Mouse (Mus musculus) cerebellum, adult 2 months (tissue): ENCODE results near the gene Txnrd2. TPM values are rescaled to one million over a fixed set of nuclear protein-coding genes. Genes with fewer than 3 reads are reported as not detected.

Source experiments
- DNase-seq, 2 experiments: peaks; one replicate each; pipeline ENCODE4 v3.0.0; 2021
- H3K27ac ChIP-seq: fragments of 200-500 bp; 2 replicates; pipeline ENCODE4 v1.5.1; 2012; ENCODE audit warnings: low read length, control low read depth, inconsistent platforms; ENCODE audit not compliant: insufficient read depth
- H3K27me3 ChIP-seq: fragments of 200-500 bp; 2 replicates; pipeline ENCODE4 v1.6.1; 2012; ENCODE audit warnings: inconsistent platforms, mild to moderate bottlenecking, low read length, moderate library complexity; ENCODE audit not compliant: control insufficient read depth, insufficient read depth
- H3K4me1 ChIP-seq: fragments of 200-500 bp; 2 replicates; pipeline ENCODE4 v1.6.1; 2011; ENCODE audit warnings: low read length; ENCODE audit not compliant: control insufficient read depth, insufficient read depth
- H3K4me3 ChIP-seq: fragments of 200-500 bp; replicated peaks from 2 replicates; pipeline ENCODE3; 2011; ENCODE audit warnings: mild to moderate bottlenecking, low read depth, low read length, control low read depth; ENCODE audit not compliant: insufficient read depth
- CTCF ChIP-seq: fragments of 200-500 bp; IDR thresholded peaks from 2 replicates; pipeline ENCODE4 v1.5.1; 2011; ENCODE audit warnings: low read depth, mild to moderate bottlenecking, control low read depth, low read length, moderate library complexity, borderline replicate concordance; ENCODE audit not compliant: insufficient read depth
- POLR2A ChIP-seq: fragments of 200-500 bp; IDR thresholded peaks from 2 replicates; pipeline ENCODE4 v1.6.1; 2011; ENCODE audit warnings: low read length, control low read depth, borderline replicate concordance; ENCODE audit not compliant: insufficient read depth
- whole genome bisulfite sequencing: fragments of 180-500 bp; shearing (Covaris S2); methylation state at CpG from one replicate; pipeline ENCODE4 v1.1.7; 2018; 5-methylcytosine and 5-hydroxymethylcytosine counted together
- polyA plus RNA-seq: library from polyadenylated mRNA; depleted of rRNA; stranded (reverse); fragments of >200 nt; gene quantifications from 2 replicates; pipeline ENCODE4 v1.2.3, GENCODE M21; 2012

Gene Txnrd2
- polyA plus RNA-seq, 1 experiment, result 20.6 TPM

- 40% methylated on average over 11 of the region's 11 CpGs for WGBS
- Histone ChIP-seq H3K4me3 (no peak overlapping the region), H3K27me3 (no peaks in the 10 kb centered on the region), H3K4me1 (peaks cover 35% of the 10 kb centered on the region), H3K27ac (peak overlapping the region; percentile 60; the same call in 1 of the 2 replicates)
- TF ChIP-seq POLR2A (no peak), CTCF (no peak)
- DNase-seq, result no peak
Observed at GRCm38 (mm10) chr16:18394777-18395619, 31.2 kb upstream of the Txnrd2 start.

GRCm38 (mm10) chr16:18395620-18396036, 30.6 kb upstream of the Txnrd2 start:
- TF ChIP-seq POLR2A (no peak), CTCF (no peak)
- WGBS, result 25% methylated on average over 6 of the region's 7 CpGs
- Histone ChIP-seq H3K27me3 (no peaks in the 10 kb centered on the region), H3K4me3 (no peak overlapping the region), H3K4me1 (peaks cover 35% of the 10 kb centered on the region), H3K27ac (peak overlapping the region; percentile 57)
- DNase-seq, result peak; percentile 52 to 64

- Histone ChIP-seq H3K4me1 (peaks cover 35% of the 10 kb centered on the region), H3K4me3 (no peak overlapping the region), H3K27ac (peak overlapping the region; percentile 57), H3K27me3 (no peaks in the 10 kb centered on the region)
- WGBS, result 8% methylated on average over 2 of the region's 2 CpGs
- DNase-seq, result peak; percentile 81 to 92
- TF ChIP-seq CTCF (no peak), POLR2A (no peak)
Observed at GRCm38 (mm10) chr16:18396201-18396600, 30.0 kb upstream of the Txnrd2 start.

GRCm38 (mm10) chr16:18396791-18397621, 29.2 kb upstream of the Txnrd2 start:
- Histone ChIP-seq H3K4me3 (no peak overlapping the region), H3K27me3 (no peaks in the 10 kb centered on the region), H3K4me1 (peaks cover 35% of the 10 kb centered on the region), H3K27ac (peak overlapping the region; percentile 57)
- no peak for DNase-seq
- TF ChIP-seq POLR2A (no peak), CTCF (no peak)
- 87% methylated on average over 27 of the region's 27 CpGs for WGBS

- WGBS, result 44% methylated on average over 9 of the region's 9 CpGs
- no peak for DNase-seq
- H3K27ac ChIP-seq, result no peak overlapping the region
- no peak overlapping the region for H3K4me3 ChIP-seq
- peaks cover 21% of the 10 kb centered on the region for H3K4me1 ChIP-seq
- no peaks in the 10 kb centered on the region for H3K27me3 ChIP-seq
- TF ChIP-seq CTCF, result no peak
- TF ChIP-seq POLR2A, result no peak
Observed at GRCm38 (mm10) chr16:18400028-18400427, 26.2 kb upstream of the Txnrd2 start.

- no peak overlapping the region for H3K4me3 ChIP-seq
- WGBS, result 37% methylated on average over 7 of the region's 7 CpGs
- no peak for DNase-seq
- H3K27me3 ChIP-seq, result no peaks in the 10 kb centered on the region
- peaks cover 17% of the 10 kb centered on the region for H3K4me1 ChIP-seq
- TF ChIP-seq CTCF, result no peak
- TF ChIP-seq POLR2A, result no peak
- H3K27ac ChIP-seq, result no peak overlapping the region
Observed at GRCm38 (mm10) chr16:18400472-18401216, 25.5 kb upstream of the Txnrd2 start.

GRCm38 (mm10) chr16:18403285-18403684, 22.9 kb upstream of the Txnrd2 start:
- TF ChIP-seq POLR2A, result no peak
- TF ChIP-seq CTCF, result no peak
- no peak overlapping the region for H3K4me3 ChIP-seq
- DNase-seq, result no peak
- no peak overlapping the region for H3K27ac ChIP-seq
- no peaks in the 10 kb centered on the region for H3K27me3 ChIP-seq
- H3K4me1 ChIP-seq, result peaks cover 8% of the 10 kb centered on the region
- WGBS, result 90% methylated on average over 12 of the region's 12 CpGs
